Mouse (Mus musculus) cerebellum, adult 2 months (tissue): Measurements from ENCODE around the gene Medag.

Experiments used
- CTCF ChIP-seq: fragments of 200-500 bp; IDR thresholded peaks from 2 replicates; pipeline ENCODE4 v1.5.1; 2011; ENCODE audit warnings: low read depth, mild to moderate bottlenecking, control low read depth, low read length, moderate library complexity, borderline replicate concordance; ENCODE audit not compliant: insufficient read depth
- POLR2A ChIP-seq: fragments of 200-500 bp; IDR thresholded peaks from 2 replicates; pipeline ENCODE4 v1.6.1; 2011; ENCODE audit warnings: low read length, control low read depth, borderline replicate concordance; ENCODE audit not compliant: insufficient read depth

DNA sequence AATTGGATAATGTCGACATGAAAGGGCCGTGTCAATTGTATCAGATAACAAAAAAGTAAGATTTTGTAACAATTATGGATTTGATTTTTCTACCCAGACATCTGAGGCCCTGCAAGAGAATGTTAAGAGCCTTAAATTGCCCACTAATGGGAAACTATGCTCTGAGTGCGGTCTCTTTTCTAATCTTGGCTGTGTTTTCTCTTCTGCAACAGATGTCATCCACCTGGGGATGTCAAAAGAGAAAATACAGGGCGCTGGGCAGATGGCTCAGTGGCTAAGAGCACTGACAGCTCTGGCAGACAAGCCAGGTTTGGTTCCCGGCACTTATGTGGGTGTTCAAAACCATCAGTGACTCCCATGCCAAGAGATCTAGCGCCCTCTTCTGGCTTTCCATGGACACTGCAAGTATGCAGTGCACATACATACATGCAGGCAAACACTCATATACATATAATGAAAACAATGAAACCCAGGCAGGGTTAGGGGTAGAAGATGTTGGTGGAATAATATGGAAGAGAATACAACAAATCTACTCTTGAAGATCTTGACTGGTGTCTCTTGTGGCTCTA lies 19.0 kb upstream of the Medag start:
- no peak for TF ChIP-seq POLR2A
- TF ChIP-seq CTCF, result no peak
